Mouse (Mus musculus) embryonic fibroblast, embryonic 13.5 days (primary cell): Measurements from ENCODE around the gene Cd22. TPM values are rescaled to one million over a fixed set of nuclear protein-coding genes. Genes with fewer than 3 reads are reported as not detected.
"Not testable (repeated sequence)": the region's sequence is repeated elsewhere in the genome, so short reads cannot be mapped to it uniquely, and the experiment has no call there.

ENCODE experiments used
- H3K27ac ChIP-seq: 2 replicates; pipeline ENCODE4 v1.5.1; 2012; ENCODE audit warnings: low read length, control low read depth, inconsistent platforms; ENCODE audit not compliant: insufficient read depth
- H3K4me1 ChIP-seq: 2 replicates; pipeline ENCODE4 v1.6.1; 2011; ENCODE audit warnings: low read length; ENCODE audit not compliant: control insufficient read depth, insufficient read depth
- H3K4me3 ChIP-seq: 2 replicates; pipeline ENCODE4 v1.5.1; 2011; ENCODE audit warnings: mild to moderate bottlenecking, control low read depth, low read length; ENCODE audit not compliant: insufficient read depth
- CTCF ChIP-seq: IDR thresholded peaks from 2 replicates; pipeline ENCODE4 v1.5.1; 2011; ENCODE audit warnings: mild to moderate bottlenecking, control low read depth, low read length, moderate library complexity, borderline replicate concordance; ENCODE audit not compliant: insufficient read depth
- POLR2A ChIP-seq: IDR thresholded peaks from 2 replicates; pipeline ENCODE4 v1.6.1; 2011; ENCODE audit warnings: low read depth, mild to moderate bottlenecking, control low read depth, low read length, moderate library complexity
- polyA plus RNA-seq: library from polyadenylated mRNA; stranded (reverse); fragments of >200 nt; gene quantifications from 2 replicates; pipeline ENCODE4 v1.2.4, GENCODE M21; 2011; ENCODE audit warnings: low read depth; ENCODE audit not compliant: missing spikeins, insufficient read length

The Cd22 gene
- polyA plus RNA-seq, result not detected in 2 replicates

GRCm38 (mm10) chr7:30880176-30880575 is at the start of gene Cd22:
Cd22 (minus strand) TSS chr7:30880342.
- no peak within 1 kb of the TSS for H3K27ac ChIP-seq
- TF ChIP-seq CTCF (no peak), POLR2A (no peak)
- H3K4me1 ChIP-seq, result no peaks in the 10 kb centered on the region
- no peak within 1 kb of the TSS for H3K4me3 ChIP-seq

DNA sequence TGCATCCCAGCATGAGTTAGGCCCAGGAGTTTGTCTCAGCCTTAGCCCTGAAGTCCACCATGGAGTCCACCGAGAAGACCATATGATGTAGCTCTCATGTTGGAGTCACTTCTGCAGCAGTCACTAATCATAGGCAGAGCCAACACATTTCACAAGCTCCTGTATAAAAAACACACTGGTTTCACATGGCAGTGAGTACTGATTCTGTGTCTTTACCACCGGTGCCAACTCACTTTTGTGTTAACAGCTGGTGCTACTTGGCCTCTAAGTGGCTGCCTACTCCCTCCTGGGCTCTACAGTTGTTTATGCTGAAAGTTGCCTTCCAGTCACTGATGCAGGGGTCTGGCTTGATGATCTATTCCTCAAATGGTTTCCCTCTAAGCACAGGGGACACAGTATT is 44.4 kb upstream of the Cd22 start, which contains the start of gene Hamp2:
TSS of gene Hamp2 (minus strand) at position 101 of the 400 bp plus-strand sequence.
- H3K4me1 ChIP-seq, H3K4me3 ChIP-seq, H3K27ac ChIP-seq: not testable (repeated sequence)

- TF ChIP-seq CTCF, result no peak
- TF ChIP-seq POLR2A, result no peak
- no peak overlapping the region for H3K27ac ChIP-seq
Measured at GRCm38 (mm10) chr7:30924071-30924470, 43.9 kb upstream of the Cd22 start.

GRCm38 (mm10) chr7:30922490-30922889 is 42.3 kb upstream of the Cd22 start:
- not testable (repeated sequence) for H3K27ac ChIP-seq, H3K4me3 ChIP-seq, H3K4me1 ChIP-seq

More at GRCm38 (mm10) chr7:30924071-30924470, 43.9 kb upstream of the Cd22 start:
- Histone ChIP-seq H3K4me1 (no peaks in the 10 kb centered on the region), H3K4me3 (no peak overlapping the region)

GRCm38 (mm10) chr7:30920217-30920616 is 40.1 kb upstream of the Cd22 start:
- no peaks in the 10 kb centered on the region for H3K4me1 ChIP-seq
- H3K27ac ChIP-seq, result no peak overlapping the region
- no peak for TF ChIP-seq POLR2A
- TF ChIP-seq CTCF, result no peak
- H3K4me3 ChIP-seq, result no peak overlapping the region

DNA sequence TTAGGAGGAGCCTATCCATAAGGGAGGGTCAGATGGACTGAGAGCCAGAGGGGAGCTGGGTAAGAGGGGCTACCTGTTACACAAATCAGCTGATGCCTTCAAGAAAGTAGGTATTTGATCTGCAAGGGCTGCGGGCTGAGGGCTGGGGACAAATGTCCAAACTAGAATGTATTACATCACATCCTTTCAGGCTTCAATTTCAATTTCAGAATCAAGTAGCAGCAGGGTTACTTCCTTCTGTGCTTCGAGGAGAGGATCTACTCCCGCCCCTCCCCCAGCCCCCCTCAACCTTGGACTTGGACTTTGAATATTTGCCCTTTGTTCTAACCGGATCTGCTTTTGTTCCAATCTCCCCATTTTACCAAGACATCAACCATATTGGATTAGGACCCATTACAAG is 37.1 kb upstream of the Cd22 start:
- H3K4me1 ChIP-seq, result no peaks in the 10 kb centered on the region
- no peak overlapping the region for H3K27ac ChIP-seq
- TF ChIP-seq POLR2A (no peak), CTCF (no peak)
- no peak overlapping the region for H3K4me3 ChIP-seq

DNA sequence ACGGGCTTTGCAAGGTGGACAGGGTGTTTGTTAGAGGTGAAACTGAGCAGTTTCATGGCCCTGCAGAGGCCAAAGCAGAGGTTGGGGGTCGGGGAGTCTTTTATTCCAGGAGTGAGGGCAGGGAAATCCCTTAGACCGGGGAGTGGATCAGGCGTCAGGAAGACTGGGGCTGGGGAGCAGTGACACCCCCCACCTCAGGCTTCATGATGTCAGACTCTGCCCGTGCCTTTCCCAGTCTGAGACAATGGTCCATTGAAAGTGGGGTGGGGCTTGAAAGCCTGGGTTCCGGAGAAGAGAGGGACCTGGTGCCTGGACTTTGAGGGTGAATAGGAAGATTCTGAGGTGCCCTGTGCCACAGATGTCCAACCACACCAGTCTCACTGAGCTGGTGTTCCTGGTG is 36.6 kb upstream of the Cd22 start:
- no peak overlapping the region for H3K27ac ChIP-seq
- no peak for TF ChIP-seq POLR2A
- no peak for TF ChIP-seq CTCF
- no peaks in the 10 kb centered on the region for H3K4me1 ChIP-seq
- H3K4me3 ChIP-seq, result no peak overlapping the region

DNA sequence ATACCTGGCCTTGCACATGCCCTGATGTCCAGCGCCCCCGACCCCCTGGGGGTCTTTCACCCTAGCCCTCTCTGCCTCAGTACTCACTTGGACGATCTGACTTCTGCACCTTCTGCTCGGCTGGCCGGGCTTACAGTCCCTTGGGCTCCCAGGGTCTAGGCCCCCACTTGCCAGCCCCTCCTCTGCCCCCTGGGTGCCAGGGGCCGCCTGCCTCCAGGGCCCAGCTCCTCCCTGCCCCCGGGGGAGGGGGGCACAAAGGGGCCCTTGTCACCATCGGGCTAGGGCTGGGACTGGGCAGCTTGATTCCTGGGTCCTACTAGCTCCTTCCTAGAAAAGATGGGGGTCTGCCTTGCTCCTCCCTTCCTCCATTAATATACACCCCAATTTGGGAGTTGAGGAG is 34.6 kb upstream of the Cd22 start, which contains the start of gene Mag:
TSS of gene Mag (minus strand) at position 142 of the 400 bp plus-strand sequence.
- H3K4me1 ChIP-seq, result no peaks in the 10 kb centered on the region
- H3K4me3 ChIP-seq, result no peak within 1 kb of the TSS
- H3K27ac ChIP-seq, result no peak within 1 kb of the TSS
- TF ChIP-seq CTCF, result no peak
- TF ChIP-seq POLR2A, result no peak

DNA sequence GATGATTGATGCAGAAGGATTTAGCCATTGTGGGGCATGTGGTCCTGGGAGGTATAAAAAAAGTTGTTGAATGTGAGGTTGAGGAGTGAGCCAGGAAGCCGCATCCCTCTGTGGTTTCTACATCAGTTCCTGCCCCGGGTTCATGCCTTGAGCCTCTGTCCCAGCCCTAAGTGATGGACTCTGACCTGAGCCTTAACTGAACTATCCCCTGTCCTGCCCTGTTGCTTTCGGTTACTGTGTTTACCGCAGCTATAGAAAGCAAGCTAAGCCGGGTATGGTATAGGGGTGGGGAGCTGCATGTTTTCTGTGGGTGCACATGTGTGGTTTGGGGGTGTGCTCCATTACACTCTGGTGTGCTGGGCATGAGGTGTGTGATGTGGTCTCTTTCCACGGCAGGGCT is 29.6 kb upstream of the Cd22 start:
- no peaks in the 10 kb centered on the region for H3K4me1 ChIP-seq
- H3K4me3 ChIP-seq, result no peak overlapping the region
- no peak for TF ChIP-seq POLR2A
- no peak overlapping the region for H3K27ac ChIP-seq

GRCm38 (mm10) chr7:30908992-30909431 is 28.9 kb upstream of the Cd22 start:
- TF ChIP-seq CTCF, result no peak
- TF ChIP-seq POLR2A, result no peak
- Histone ChIP-seq H3K27ac (no peak overlapping the region), H3K4me3 (no peak overlapping the region), H3K4me1 (no peaks in the 10 kb centered on the region)

GRCm38 (mm10) chr7:30908277-30908991 is 28.3 kb upstream of the Cd22 start:
- Histone ChIP-seq H3K4me1 (no peaks in the 10 kb centered on the region), H3K4me3 (no peak overlapping the region), H3K27ac (no peak overlapping the region)
- no peak for TF ChIP-seq POLR2A
- no peak for TF ChIP-seq CTCF
